ENCODE assay signal across 8 mouse cellular contexts in genomic region chr2:45184704-45185620, GRCm38 (mm10).
DNase-seq lines count a peak whose midpoint lies in the region; ATAC-seq lines count a peak whose summit lies in the region.

No protein-coding gene starts in this region.

- H3K27me3 ChIP-seq in heart, embryonic 13.5 days (replicated peaks), result no peaks in the 10 kb centered on the region
- 0 out of 2 replicates have a peak, but pooled peaks cover 8% of the 10 kb centered on the region for H3K27me3 ChIP-seq in limb, embryonic 10.5 days (ENCODE audit: low read depth, poor library complexity, severe bottlenecking)

- peaks cover 28% of the 10 kb centered on the region for H3K4me1 ChIP-seq in heart, embryonic 13.5 days
- H3K4me1 ChIP-seq in limb, embryonic 10.5 days, result peaks cover 19% of the 10 kb centered on the region

- peak overlapping the region; percentile 58 for H3K9ac ChIP-seq in heart, embryonic 13.5 days

- peak overlapping the region; percentile 36 for H3K4me3 ChIP-seq in heart, embryonic 13.5 days
- peak overlapping the region; percentile 29; the same call in 1 of the 2 replicates for H3K4me3 ChIP-seq in limb, embryonic 10.5 days

- peak; percentile 20 for DNase-seq in ES-CJ7 (ENCODE audit: low read depth, low spot score)
- DNase-seq in limb, embryonic 10.5 days (ENCODE audit: low spot score), result peak; percentile 40
- peak; percentile 45 for DNase-seq in mesoderm, embryonic 11.5 days (ENCODE audit: low read depth, low spot score)
- DNase-seq in cerebellum, adult 9-10 months, result no peak
- DNase-seq in frontal cortex, adult 2 months (ENCODE audit: extremely low spot score in 1 of 2, low spot score in 1 of 2), result no peak
- no peak for DNase-seq in gastrocnemius, postnatal 10 days

- H3K27ac ChIP-seq in heart, embryonic 13.5 days (replicated peaks), result peak overlapping the region; percentile 74
- H3K27ac ChIP-seq in limb, embryonic 10.5 days, result peak overlapping the region; percentile 75; the same call in 1 of the 2 replicates

- peak overlapping the region; percentile 65 for H3K4me2 ChIP-seq in heart, embryonic 13.5 days

- WGBS in heart, embryonic 13.5 days, result 8% methylated on average over 18 of the region's 18 CpGs
- WGBS in limb, embryonic 10.5 days, result 12% methylated on average over 18 of the region's 18 CpGs

- H3K9me3 ChIP-seq in heart, embryonic 13.5 days, result no peaks in the 10 kb centered on the region
- no peaks in the 10 kb centered on the region for H3K9me3 ChIP-seq in limb, embryonic 10.5 days (replicated peaks)

- ATAC-seq in common myeloid progenitor, adult 5-6 weeks (replicated peaks; ENCODE audit: low read depth, poor library complexity, severe bottlenecking), result peak; percentile 51
- no peak for ATAC-seq in heart, embryonic 13.5 days (ENCODE audit: extremely low read depth, insufficient number of reproducible peaks, low FRiP score, low TSS enrichment)

- H3K36me3 ChIP-seq in heart, embryonic 13.5 days, result no peaks in the 10 kb centered on the region
- no peaks in the 10 kb centered on the region for H3K36me3 ChIP-seq in limb, embryonic 10.5 days

Comparison
In these comparisons a context has a peak if more than half of its experiments do, and no peak if none do; other contexts are left out.
1. DNase-seq: peak in ES-CJ7 (single experiment), limb, embryonic 10.5 days (single experiment) and mesoderm, embryonic 11.5 days (single experiment); none in cerebellum, adult 9-10 months (single experiment), frontal cortex, adult 2 months (0 of 2) and gastrocnemius, postnatal 10 days (single experiment).